Mouse (Mus musculus) liver, embryonic 15.5 days (tissue): ENCODE data around the gene Gm10972. TPM values are rescaled to one million over a fixed set of nuclear protein-coding genes. Genes with fewer than 3 reads are reported as not detected.
"Not testable (repeated sequence)": the region's sequence is repeated elsewhere in the genome, so short reads cannot be mapped to it uniquely, and the experiment has no call there.

Experiments
- ATAC-seq: fragments of 200-750 bp; cut with Nextera tagmentation; 2 replicates; pipeline ENCODE4 v1.8.0; 2017; ENCODE audit warnings: moderate number of reproducible peaks, mild to moderate bottlenecking, moderate library complexity; ENCODE audit not compliant: insufficient read depth
- H3K27ac ChIP-seq: fragments of 300-500 bp; sonication (generic); replicated peaks from 2 replicates; pipeline ENCODE4 v1.5.1; 2015; ENCODE audit warnings: mild to moderate bottlenecking, inconsistent platforms
- H3K27me3 ChIP-seq: fragments of 300-500 bp; sonication (generic); 2 replicates; pipeline ENCODE4 v1.6.1; 2015; ENCODE audit warnings: mild to moderate bottlenecking, inconsistent platforms
- H3K36me3 ChIP-seq: fragments of 300-500 bp; sonication (generic); replicated peaks from 2 replicates; pipeline ENCODE4 v1.6.1; 2015; ENCODE audit warnings: moderate library complexity, mild to moderate bottlenecking, inconsistent platforms
- H3K4me1 ChIP-seq: fragments of 300-500 bp; sonication (generic); replicated peaks from 2 replicates; pipeline ENCODE4 v1.6.1; 2015; ENCODE audit warnings: inconsistent platforms
- H3K4me2 ChIP-seq: fragments of 300-500 bp; sonication (generic); 2 replicates; pipeline ENCODE4 v1.6.1; 2015; ENCODE audit warnings: moderate library complexity, mild to moderate bottlenecking, inconsistent platforms
- H3K4me3 ChIP-seq: fragments of 300-500 bp; sonication (generic); replicated peaks from 2 replicates; pipeline ENCODE4 v1.5.1; 2015; ENCODE audit warnings: mild to moderate bottlenecking, inconsistent platforms
- H3K9ac ChIP-seq: fragments of 300-500 bp; sonication (generic); 2 replicates; pipeline ENCODE4 v1.6.1; 2015; ENCODE audit warnings: moderate library complexity, mild to moderate bottlenecking, inconsistent platforms
- H3K9me3 ChIP-seq: fragments of 300-500 bp; sonication (generic); replicated peaks from 2 replicates; pipeline ENCODE4 v1.6.1; 2016; ENCODE audit warnings: inconsistent platforms
- WGBS: fragments of 180-500 bp; shearing (Covaris S2); methylation state at CpG from one replicate; pipeline ENCODE4 v1.1.7; 2015; ENCODE audit warnings: mixed read lengths; ENCODE audit not compliant: insufficient replicate concordance; 5-methylcytosine and 5-hydroxymethylcytosine counted together
- polyA plus RNA-seq: library from polyadenylated mRNA; unstranded; fragments of >200 nt; fragmentation: Nextera tagmentation; extraction: Ambion mirVana; gene quantifications from 2 replicates; pipeline ENCODE4 v1.2.1, GENCODE M21; 2015

Gm10972 gene
- polyA plus RNA-seq, result not detected in 2 replicates

- 72% methylated on average over 2 of the region's 2 CpGs for WGBS
- not testable (repeated sequence) for H3K27me3 ChIP-seq, H3K4me3 ChIP-seq, H3K4me1 ChIP-seq, H3K9me3 ChIP-seq, H3K4me2 ChIP-seq, ATAC-seq, H3K9ac ChIP-seq, H3K27ac ChIP-seq, H3K36me3 ChIP-seq
Measured at GRCm38 (mm10) chr3:94642495-94643162, at the start of gene Gm10972. TSS of gene Gm10972 (plus strand) at chr3:94643112.

- peaks cover 10% of the 10 kb centered on the region for H3K4me1 ChIP-seq
- no peaks in the 10 kb centered on the region for H3K9me3 ChIP-seq
- H3K27ac ChIP-seq, result no peak overlapping the region
- H3K4me2 ChIP-seq, result no peak overlapping the region
- H3K36me3 ChIP-seq, result no peaks in the 10 kb centered on the region
- no peak for ATAC-seq
- H3K9ac ChIP-seq, result no peak overlapping the region
- WGBS, result 58% methylated on average over 6 of the region's 6 CpGs
- H3K4me3 ChIP-seq, result no peak overlapping the region
- H3K27me3 ChIP-seq, result no peaks in the 10 kb centered on the region
Measured at GRCm38 (mm10) chr3:94595871-94596287, 47.0 kb upstream of the Gm10972 start.

- no peaks in the 10 kb centered on the region for H3K27me3 ChIP-seq
- H3K4me1 ChIP-seq, result peaks cover 10% of the 10 kb centered on the region
- H3K4me3 ChIP-seq, result no peak overlapping the region
- H3K9ac ChIP-seq, result no peak overlapping the region
- H3K9me3 ChIP-seq, result no peaks in the 10 kb centered on the region
- H3K4me2 ChIP-seq, result no peak overlapping the region
- no peaks in the 10 kb centered on the region for H3K36me3 ChIP-seq
- ATAC-seq, result peak; percentile 57
- 23% methylated on average over 3 of the region's 3 CpGs for WGBS
- H3K27ac ChIP-seq, result no peak overlapping the region
Measured at GRCm38 (mm10) chr3:94597224-94597779, 45.6 kb upstream of the Gm10972 start.

- no peaks in the 10 kb centered on the region for H3K27me3 ChIP-seq
- H3K27ac ChIP-seq, result no peak overlapping the region
- H3K9me3 ChIP-seq, result no peaks in the 10 kb centered on the region
- no peak overlapping the region for H3K9ac ChIP-seq
- WGBS, result 2% methylated on average over 4 of the region's 4 CpGs
- ATAC-seq, result no peak
- no peak overlapping the region for H3K4me3 ChIP-seq
- peaks cover 10% of the 10 kb centered on the region for H3K4me1 ChIP-seq
- H3K36me3 ChIP-seq, result no peaks in the 10 kb centered on the region
- no peak overlapping the region for H3K4me2 ChIP-seq
Measured at GRCm38 (mm10) chr3:94601959-94602358, 41.0 kb upstream of the Gm10972 start.

GRCm38 (mm10) chr3:94609621-94610020 lies 33.3 kb upstream of the Gm10972 start:
- Histone ChIP-seq H3K4me2 (no peak overlapping the region), H3K9ac (no peak overlapping the region), H3K27ac (no peak overlapping the region), H3K9me3 (no peaks in the 10 kb centered on the region), H3K27me3 (no peaks in the 10 kb centered on the region), H3K4me3 (no peak overlapping the region), H3K36me3 (0 out of 2 replicates have a peak, but pooled peaks cover 6% of the 10 kb centered on the region), H3K4me1 (peaks cover 6% of the 10 kb centered on the region)
- ATAC-seq, result no peak
- 40% methylated on average over 3 of the region's 3 CpGs for WGBS

- Histone ChIP-seq H3K9ac (no peak overlapping the region), H3K27me3 (no peaks in the 10 kb centered on the region), H3K4me3 (no peak overlapping the region), H3K27ac (no peak overlapping the region), H3K4me1 (peaks cover 6% of the 10 kb centered on the region), H3K36me3 (0 out of 2 replicates have a peak, but pooled peaks cover 13% of the 10 kb centered on the region), H3K9me3 (no peaks in the 10 kb centered on the region), H3K4me2 (no peak overlapping the region)
- WGBS, result 64% methylated on average over 2 of the region's 2 CpGs
- ATAC-seq, result no peak
Measured at GRCm38 (mm10) chr3:94610581-94610980, 32.3 kb upstream of the Gm10972 start.

GRCm38 (mm10) chr3:94611343-94611742 lies 31.6 kb upstream of the Gm10972 start:
- H3K4me3 ChIP-seq, result no peak overlapping the region
- 0 out of 2 replicates have a peak, but pooled peaks cover 18% of the 10 kb centered on the region for H3K36me3 ChIP-seq
- no peaks in the 10 kb centered on the region for H3K27me3 ChIP-seq
- H3K9me3 ChIP-seq, result no peaks in the 10 kb centered on the region
- WGBS, result 61% methylated on average over 4 of the region's 4 CpGs
- no peak overlapping the region for H3K9ac ChIP-seq
- no peak for ATAC-seq
- H3K27ac ChIP-seq, result no peak overlapping the region
- H3K4me2 ChIP-seq, result no peak overlapping the region
- peaks cover 6% of the 10 kb centered on the region for H3K4me1 ChIP-seq

GRCm38 (mm10) chr3:94611834-94612233 lies 31.1 kb upstream of the Gm10972 start:
- H3K4me3 ChIP-seq, result no peak overlapping the region
- peaks cover 7% of the 10 kb centered on the region for H3K4me1 ChIP-seq
- H3K9me3 ChIP-seq, result no peaks in the 10 kb centered on the region
- 72% methylated on average over 5 of the region's 5 CpGs for WGBS
- no peak overlapping the region for H3K9ac ChIP-seq
- H3K36me3 ChIP-seq, result 0 out of 2 replicates have a peak, but pooled peaks cover 18% of the 10 kb centered on the region
- no peak overlapping the region for H3K27ac ChIP-seq
- no peak for ATAC-seq
- H3K27me3 ChIP-seq, result no peaks in the 10 kb centered on the region
- H3K4me2 ChIP-seq, result no peak overlapping the region

GRCm38 (mm10) chr3:94612274-94612673 lies 30.6 kb upstream of the Gm10972 start:
- Histone ChIP-seq H3K36me3 (0 out of 2 replicates have a peak, but pooled peaks cover 18% of the 10 kb centered on the region), H3K27ac (no peak overlapping the region), H3K9ac (no peak overlapping the region), H3K4me3 (no peak overlapping the region), H3K9me3 (no peaks in the 10 kb centered on the region), H3K27me3 (no peaks in the 10 kb centered on the region), H3K4me1 (peaks cover 9% of the 10 kb centered on the region), H3K4me2 (no peak overlapping the region)
- WGBS, result 58% methylated on average over 1 of the region's 1 CpGs
- no peak for ATAC-seq

- H3K4me3 ChIP-seq, result no peak overlapping the region
- H3K27me3 ChIP-seq, result no peaks in the 10 kb centered on the region
- no peak overlapping the region for H3K9ac ChIP-seq
- no peak overlapping the region for H3K27ac ChIP-seq
- no peaks in the 10 kb centered on the region for H3K9me3 ChIP-seq
- WGBS, result 70% methylated on average over 7 of the region's 7 CpGs
- H3K4me2 ChIP-seq, result no peak overlapping the region
- 0 out of 2 replicates have a peak, but pooled peaks cover 18% of the 10 kb centered on the region for H3K36me3 ChIP-seq
- peaks cover 13% of the 10 kb centered on the region for H3K4me1 ChIP-seq
- ATAC-seq, result no peak
Measured at GRCm38 (mm10) chr3:94613258-94613878, 29.5 kb upstream of the Gm10972 start.

GRCm38 (mm10) chr3:94616717-94617116 lies 26.2 kb upstream of the Gm10972 start:
- H3K36me3 ChIP-seq, result peaks cover 35% of the 10 kb centered on the region
- no peak overlapping the region for H3K27ac ChIP-seq
- no peak for ATAC-seq
- H3K4me2 ChIP-seq, result no peak overlapping the region
- peaks cover 20% of the 10 kb centered on the region for H3K4me1 ChIP-seq
- H3K4me3 ChIP-seq, result no peak overlapping the region
- no peak overlapping the region for H3K9ac ChIP-seq
- H3K9me3 ChIP-seq, result no peaks in the 10 kb centered on the region
- H3K27me3 ChIP-seq, result no peaks in the 10 kb centered on the region
- WGBS, result 31% methylated on average over 4 of the region's 4 CpGs
